Mouse (Mus musculus) mouse embryonic stem cell (cell line): ENCODE measurements around the gene Fry.

Experiments
- in situ Hi-C, 2 experiments: fragments of 300-500 bp; cut with MboI; formaldehyde crosslinking; loops; 1 replicate in 1 of 2; 3 replicates in 1 of 2; pipeline ENCODE4 v1.14.3; 2019 to 2020; ENCODE audit warnings: low sequenced_read_pairs in 2 of 2, low pct_unique_long_range_greater_than_20kb in 1 of 2, mixed read lengths in 1 of 2; ENCODE audit not compliant: unreplicated experiment in 1 of 2

Fry gene

DNA sequence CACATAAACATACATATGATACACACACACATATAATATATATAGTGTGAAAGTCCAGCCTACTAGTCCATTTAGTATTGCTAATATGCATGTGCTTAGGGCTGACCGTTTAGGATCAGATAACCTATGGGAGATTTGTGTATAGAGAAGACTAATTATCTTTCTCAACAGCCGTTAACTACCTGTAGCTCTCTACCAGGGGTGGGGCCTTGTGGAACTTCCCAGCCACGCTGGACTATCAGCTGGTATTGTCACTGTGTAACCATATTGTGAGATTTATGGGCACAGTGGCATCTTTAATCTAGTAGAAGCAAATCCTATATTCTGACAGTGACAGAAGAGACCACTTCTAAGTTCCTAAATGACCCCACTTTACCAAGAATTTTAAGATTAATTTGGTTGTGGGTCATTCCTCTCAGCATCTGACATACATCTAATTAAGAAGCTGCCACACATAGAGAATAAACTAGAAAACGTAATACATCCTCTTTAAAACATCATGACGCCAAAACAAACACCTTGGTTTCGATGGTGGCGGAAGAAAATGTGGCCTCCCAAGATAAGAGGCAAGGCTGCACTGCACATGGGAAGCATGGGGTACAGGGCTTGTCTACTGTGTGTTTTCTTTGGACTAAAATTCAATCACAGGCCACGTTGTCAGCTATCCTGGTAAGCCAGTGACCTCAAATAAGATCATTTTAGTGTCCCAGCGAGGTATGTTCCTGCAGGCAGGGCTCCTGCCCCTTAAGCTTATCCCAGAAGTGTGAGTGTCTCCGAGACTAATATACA lies 271.3 kb downstream of the Fry start:
- in situ Hi-C loops: no loop called here

DNA sequence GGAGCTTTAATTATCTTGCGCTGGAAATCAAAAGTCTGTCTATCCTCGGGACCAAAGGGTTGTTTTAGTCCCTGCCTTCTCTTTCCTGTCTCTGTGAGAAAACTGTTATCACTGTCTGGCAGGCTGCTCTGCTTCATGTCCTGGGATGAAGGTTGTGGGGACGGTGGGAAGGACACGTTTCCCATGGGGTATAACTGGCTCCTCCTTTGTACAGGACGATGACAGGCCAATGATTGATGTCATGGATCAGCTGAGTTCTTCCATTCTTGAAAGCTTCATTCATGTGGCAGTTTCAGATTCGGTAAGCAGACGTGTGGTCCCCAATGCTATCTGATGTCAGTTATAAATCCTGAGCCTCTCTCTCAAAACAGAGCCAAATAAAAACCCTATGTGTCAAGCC lies 272.0 kb downstream of the Fry start:
- in situ Hi-C loops: no loop called here

DNA sequence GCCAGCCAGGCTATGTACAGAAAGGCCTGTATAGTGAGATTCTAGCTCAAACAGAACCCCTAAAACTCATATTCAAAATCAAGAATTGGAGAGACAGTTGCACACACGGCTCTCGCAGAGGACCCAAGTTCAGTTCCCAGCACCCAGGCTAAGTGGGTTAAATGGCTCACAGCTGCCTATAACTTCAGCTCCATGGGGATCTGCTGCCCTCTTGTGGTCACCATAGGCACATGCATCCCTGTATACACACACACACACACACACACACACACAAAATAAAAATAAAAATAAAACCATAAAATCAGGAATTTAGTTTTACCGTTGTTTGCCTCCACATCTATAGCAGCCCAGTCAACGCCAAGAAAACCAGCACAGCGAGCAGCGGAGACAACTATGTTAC lies 276.2 kb downstream of the Fry start:
- in situ Hi-C loops: no loop called here

DNA sequence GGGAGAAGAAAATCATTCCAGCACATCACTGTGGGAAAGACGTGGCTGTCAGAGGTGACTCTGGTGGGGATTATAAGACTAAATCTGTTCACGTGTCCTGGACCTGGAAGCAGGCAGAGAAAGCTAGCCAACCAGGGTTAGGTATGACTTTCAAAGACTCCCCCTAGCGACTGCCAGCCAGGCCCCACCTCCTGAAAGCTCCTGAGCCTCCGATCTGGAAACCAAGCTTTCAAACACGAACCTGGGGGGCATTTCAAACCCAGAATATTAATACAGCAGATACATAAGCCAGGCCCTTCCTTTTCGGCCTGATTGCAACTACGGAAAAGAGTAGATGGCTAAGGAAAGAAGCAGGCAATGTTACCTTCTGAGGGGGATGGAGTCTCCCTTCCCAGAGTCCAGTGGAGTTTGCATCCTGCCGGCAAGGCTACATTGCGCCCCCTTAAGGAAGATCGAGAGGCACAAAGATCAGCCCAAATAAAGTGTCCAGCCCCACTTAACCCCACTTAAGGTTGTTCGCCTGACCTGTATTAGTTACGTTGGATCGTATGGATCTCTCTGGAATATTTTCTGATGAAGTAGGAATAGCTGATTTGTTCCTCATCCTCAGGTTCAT lies 284.5 kb downstream of the Fry start:
- in situ Hi-C loops: no loop called here

DNA sequence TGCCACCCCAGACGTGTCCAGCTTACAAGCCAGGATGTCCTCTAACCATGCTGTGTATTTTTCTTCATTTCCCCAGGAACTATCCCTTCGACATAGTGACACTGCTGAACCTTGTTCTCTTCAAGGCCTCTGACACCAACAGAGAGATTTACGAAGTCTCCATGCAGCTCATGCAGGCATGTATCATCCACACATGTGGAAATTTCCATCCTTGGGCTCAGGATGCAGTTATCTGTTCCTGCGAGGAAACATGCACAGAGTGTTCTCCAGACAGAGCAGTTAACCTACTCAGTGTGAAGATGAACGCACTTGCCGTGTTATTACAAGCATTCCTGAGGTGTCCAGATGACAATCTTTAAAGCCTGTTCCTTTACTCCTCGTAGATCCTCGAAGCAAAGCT lies 286.4 kb downstream of the Fry start:
- in situ Hi-C loops: no loop called here

DNA sequence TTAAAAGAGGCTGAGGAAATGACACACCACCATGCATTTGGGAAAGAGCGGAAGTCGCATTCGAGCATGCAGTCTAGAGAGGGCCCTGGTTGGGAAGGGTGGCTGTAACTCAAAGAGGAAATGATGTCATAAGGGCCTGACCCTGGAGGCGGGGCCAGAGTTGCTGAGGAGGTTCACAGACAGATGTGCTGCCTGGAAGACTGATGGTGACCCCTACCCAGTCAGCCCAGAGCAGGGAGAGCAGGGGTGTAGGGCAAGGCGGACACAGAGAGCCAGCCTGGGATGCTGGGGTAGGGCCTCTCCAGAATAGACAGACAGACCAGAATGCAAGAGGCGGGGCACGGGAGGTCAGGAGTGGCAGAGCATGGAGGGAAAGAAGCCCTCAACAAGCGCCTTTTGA lies 290.5 kb downstream of the Fry start:
- in situ Hi-C loops: no loop called here

DNA sequence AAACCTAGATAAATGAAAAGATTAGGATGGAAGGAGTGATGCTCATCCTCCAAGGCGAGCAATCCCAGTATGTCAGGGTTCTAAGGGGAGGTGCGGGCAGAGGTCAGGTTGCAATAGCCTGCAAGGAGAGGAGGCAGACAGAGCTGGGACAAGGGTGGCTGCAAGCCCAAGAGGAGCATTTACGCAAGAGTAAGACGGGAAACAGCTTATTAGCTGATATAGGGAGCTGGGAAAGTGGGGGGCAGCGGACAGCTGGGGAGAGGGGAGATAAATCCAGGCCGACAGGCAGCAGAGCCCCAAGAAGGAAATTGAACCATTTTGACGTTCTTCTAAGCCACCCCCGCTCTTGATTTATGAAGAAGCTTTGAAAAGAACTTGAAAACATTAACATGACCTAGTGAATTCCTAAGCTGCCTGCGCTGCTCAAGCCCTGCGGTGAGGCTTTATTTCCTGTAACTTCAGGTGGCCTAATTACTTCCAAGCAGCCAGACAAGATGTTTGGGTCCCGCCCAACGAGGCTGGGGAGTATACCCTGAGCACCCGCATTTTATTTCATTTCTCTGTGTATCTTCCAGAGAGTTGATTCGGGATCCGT lies 291.1 kb downstream of the Fry start:
- in situ Hi-C loops: no loop called here

DNA sequence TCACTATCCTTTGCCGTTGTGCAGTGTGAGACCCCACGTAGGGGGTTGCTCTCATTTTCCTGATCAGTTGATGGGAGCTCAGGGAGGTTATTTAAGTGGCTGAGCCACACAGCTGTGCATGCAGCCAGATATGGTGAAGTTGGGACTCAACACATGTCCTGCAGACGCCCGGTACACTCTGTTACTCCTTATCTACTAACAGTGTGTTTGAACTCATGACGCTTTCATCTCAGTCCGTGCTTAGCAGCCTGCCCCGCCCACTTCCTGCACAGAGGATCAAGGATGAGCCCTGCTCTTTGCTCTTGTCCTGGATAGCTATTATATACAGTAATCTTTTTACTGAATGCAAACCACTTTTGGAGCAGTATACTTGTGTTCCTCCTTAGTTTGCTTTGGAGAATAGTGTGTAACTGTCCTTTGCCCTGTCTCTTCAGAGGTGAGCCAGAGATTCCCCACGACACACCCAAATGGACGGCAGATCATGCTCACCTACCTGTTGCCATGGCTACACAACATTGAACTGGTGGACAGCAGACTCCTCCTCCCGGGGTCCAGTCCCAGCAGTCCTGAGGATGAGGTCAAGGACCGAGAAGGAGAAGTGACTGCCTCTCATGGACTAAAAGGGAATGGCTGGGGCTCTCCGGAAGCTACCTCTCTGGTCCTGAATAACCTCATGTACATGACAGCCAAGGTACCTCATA lies 294.5 kb downstream of the Fry start:
- in situ Hi-C loops: no loop called here

DNA sequence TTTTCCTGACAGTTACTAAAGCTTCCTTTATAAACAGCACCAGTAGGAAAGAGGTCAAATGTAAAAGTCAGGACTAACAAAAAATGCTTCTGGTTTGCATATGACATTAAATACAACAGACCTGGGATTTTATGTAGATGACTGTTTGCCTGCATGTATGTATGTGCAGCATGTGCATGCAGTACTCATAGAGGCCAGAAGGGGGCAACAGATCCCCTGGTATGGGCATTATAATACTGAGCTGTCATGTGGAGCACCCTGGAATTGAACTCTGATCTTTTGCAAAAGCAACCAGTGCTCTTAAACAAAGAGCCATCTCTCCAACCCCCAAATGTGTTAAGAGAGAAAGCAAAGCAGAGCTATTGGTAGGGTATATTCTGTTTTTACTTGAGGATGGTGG lies 296.4 kb downstream of the Fry start:
- in situ Hi-C loops: no loop called here

DNA sequence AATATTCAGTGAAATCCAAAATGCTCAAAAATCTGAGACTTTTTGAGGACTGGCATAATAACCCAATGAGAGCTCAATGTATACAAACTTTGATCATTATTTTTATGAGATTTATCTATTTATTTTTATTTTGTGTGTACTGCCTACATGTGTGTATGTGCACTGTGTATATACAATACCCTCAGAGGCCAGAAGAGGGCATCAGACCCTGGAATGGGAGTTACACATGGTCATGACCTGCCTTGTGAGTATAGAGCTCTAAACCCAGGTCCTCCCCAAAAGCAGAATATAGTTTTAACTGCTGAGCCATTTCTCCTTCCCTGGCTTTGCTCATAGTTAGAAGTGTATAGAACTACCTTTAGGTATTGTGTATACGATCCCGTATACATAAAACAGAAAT lies 298.8 kb downstream of the Fry start:
- in situ Hi-C loops: no loop called here

DNA sequence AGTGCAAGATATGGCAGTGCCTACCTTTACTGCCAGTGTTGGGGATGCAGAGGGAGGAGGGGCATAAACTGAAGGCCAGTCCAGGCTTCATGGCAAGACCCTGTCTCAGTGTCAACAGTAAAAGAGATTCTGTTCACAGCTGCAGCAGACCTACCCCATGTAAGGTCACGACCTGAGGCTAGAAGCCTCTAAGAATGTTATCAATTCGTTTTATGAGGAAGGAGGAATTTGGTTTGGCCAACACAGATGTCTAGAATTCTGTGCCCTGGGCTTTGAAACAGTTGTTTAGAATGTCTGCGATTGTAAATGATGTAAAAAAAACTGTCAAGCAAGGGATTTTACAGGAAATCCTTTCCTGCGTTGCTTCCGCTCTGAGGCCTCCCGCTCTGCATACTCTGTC lies 299.6 kb downstream of the Fry start:
- in situ Hi-C loops: no loop called here

DNA sequence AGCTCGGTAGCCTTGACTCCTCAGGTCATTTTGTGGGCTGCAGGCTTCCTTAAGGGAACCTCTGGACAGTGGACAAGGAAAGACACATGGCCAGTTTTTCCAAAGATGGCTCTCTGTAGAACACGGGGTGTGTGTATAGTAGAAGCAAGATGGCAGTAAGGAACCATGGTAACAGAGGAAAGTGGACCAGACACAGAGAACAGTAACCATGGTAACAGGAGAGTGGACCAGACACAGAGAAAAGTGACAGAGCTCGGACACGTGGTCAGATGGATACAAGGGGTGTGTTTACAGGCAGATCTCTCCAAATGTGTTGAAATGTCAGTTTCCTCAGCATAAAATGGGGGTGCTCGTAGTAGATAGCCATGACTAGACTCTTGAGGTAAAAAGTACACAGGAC lies 306.6 kb downstream of the Fry start:
- in situ Hi-C loops: no loop called here

DNA sequence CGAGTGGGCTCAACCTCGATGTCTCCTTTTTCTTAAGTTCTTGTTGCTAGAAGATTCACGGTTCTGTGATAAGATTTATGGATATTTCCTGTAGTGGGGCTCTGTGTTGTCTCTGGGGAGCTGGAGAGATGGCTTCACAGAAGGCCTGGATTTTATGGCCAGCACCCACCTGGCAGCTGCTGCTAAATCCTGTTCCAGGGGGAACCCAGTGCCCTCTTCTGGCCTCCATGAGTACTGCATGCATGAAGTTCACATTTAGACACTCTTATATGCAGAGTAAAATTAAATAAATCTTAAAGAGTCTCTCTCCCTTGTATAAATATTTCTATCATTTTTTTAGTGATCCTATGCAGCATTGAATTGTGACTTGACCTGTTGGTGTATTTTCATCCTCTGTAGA lies 308.1 kb downstream of the Fry start:
- in situ Hi-C loops: no loop called here

DNA sequence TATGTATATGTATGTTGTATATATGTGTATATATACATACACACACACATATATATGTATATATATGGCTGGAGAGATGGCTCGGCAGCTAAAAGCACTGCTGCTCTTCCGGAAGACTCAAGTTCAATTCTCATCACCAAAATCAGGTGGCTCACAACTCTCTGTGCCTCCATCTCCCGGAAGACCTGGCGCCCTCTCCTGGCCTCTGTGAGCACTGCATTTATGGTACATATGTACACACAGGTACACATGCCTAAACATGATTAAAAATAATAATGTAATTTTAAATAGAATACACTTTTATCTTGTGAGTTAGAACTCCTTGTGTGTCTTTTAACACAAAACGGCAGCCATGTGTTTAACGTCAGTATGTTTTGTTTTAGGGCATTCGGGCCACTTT lies 312.8 kb downstream of the Fry start:
- in situ Hi-C loops: no loop called here

DNA sequence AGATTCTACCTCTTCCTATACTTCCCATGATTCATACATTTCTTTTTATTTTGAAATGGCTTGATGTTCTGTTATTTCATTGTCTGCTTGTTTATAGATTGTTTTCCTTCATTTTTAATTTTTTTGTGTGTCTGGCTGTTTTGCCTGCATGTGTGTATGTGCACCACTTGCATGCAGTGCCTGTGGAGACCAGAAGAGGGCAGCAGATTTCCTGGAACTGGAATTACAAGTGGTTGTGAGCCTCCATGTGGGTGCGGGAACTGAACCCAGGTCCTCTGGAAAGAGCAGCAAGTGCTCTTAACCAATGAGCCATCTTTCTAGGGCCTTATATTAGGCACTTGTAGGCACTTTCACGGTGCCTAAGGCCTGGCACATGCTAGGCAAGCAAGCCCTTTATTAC lies 314.5 kb downstream of the Fry start:
- in situ Hi-C loops: no loop called here

DNA sequence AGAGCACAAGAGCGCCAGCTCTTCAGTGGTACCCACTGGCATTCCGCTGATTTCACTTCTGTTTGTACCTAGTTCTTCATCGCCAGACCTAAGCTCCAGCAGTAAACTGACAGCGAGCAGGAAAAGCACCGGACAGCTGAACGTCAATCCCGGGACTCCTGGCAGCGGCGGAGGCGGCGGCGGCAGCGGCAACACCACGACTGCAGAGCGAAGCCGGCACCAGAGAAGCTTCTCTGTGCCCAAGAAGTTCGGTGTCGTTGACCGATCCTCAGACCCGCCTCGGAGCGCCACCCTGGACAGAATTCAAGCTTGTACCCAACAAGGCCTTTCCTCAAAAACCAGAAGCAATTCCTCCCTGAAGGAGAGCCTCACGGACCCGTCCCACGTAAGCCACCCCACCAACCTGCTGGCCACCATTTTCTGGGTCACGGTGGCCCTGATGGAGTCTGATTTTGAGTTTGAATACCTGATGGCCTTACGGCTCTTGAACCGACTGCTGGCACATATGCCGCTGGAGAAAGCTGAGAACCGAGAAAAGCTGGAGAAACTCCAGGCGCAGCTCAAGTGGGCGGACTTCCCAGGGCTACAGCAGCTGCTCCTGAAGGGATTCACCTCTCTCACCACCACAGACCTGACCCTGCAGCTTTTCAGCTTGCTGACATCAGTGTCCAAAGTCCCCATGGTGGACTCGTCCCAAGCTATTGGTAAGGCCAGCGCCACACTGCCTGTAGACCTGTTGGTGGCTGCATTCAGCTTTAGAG lies 318.4 kb downstream of the Fry start:
- in situ Hi-C loops: no loop called here

DNA sequence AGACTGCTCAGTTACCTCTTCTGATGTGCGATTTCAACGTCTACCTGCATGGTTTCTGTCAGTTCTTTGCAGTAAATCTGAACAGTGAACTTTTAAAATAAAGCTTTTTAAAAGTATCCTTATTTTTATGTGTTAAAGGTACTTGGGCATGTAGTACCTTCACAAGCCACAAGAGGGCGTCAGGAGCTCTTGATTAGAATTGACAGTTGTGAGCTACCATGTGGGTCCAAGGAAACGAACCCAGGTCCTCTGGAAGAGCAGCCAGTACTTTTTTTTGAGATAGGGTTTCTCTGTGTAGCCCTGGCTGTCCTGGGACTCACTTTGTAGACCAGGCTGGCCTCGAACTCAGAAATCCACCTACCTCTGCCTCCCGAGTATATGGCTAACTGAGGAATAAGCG lies 323.2 kb downstream of the Fry start:
- in situ Hi-C loops: no loop called here

DNA sequence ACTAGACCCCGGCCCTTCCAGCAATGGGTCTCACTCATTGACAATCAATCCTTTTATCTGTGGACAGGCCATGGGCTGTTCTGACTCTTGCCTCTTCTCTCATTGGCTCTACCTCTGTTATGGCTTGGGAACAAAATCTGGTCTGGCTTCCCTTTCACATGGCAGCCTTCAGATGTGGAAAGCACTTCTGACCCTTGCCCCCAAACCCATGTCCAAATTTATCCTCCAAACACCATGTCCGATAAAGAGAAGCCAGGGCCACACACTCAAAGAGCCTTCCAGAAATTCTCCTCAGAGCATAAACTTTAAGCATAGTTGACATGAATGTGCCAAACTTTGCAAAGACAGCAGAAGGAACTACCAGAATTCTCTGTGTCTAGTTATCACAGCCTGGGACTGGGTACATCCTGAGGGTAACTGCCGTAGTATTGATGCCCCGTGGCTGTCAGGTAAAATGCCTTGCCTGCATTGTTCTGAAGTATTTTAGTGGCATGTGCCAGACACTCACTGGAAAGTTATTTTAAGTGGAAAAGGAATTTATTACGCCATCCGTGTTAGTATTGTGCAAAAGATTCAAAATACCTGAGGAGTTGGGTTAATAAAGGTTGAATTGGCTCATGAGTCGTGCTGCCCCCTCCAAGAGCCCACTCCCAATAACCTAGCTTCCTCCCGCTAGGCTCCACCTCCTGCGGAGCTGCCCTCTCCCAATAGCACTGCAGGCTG lies 333.0 kb downstream of the Fry start:
- in situ Hi-C loops: no loop called here
